Mouse (Mus musculus): ENCODE data around the gene Txlnb. TPM values are rescaled to one million over a fixed set of nuclear protein-coding genes. Genes with fewer than 3 reads are reported as not detected.
"Not testable (repeated sequence)": the region's sequence is repeated elsewhere in the genome, so short reads cannot be mapped to it uniquely, and the experiment has no call there.

The Txlnb gene
- polyA plus RNA-seq, 1 experiment = 0.01 TPM

GRCm38 (mm10) chr10:17775079-17775478 lies 20.9 kb upstream of the Txlnb start:
- Histone ChIP-seq H3K27me3 (ENCODE audit: control insufficient read depth) (no peaks in the 10 kb centered on the region), H3K4me1 (ENCODE audit: control insufficient read depth) (no peaks in the 10 kb centered on the region), H3K9me3 (ENCODE audit: control insufficient read depth, low read length) (no peaks in the 10 kb centered on the region), H3K4me3 (replicated peaks) (no peak overlapping the region), H3K36me3 (ENCODE audit: control insufficient read depth) (no peaks in the 10 kb centered on the region)
- TF ChIP-seq GATA1 (IDR thresholded peaks at IDR 0.05; ENCODE audit: low read length) (no peak), TAL1 (IDR thresholded peaks at IDR 0.05; ENCODE audit: low read length) (no peak)

- not testable (repeated sequence) for H3K27me3 ChIP-seq (ENCODE audit: control insufficient read depth); H3K4me3 ChIP-seq (replicated peaks); H3K4me1 ChIP-seq (ENCODE audit: control insufficient read depth); H3K36me3 ChIP-seq (ENCODE audit: control insufficient read depth); H3K9me3 ChIP-seq (ENCODE audit: control insufficient read depth, low read length)
Measured at GRCm38 (mm10) chr10:17776684-17777083, 19.3 kb upstream of the Txlnb start.

GRCm38 (mm10) chr10:17786771-17787170 lies 9.3 kb upstream of the Txlnb start:
- Histone ChIP-seq H3K4me3 (replicated peaks) (no peak overlapping the region), H3K4me1 (ENCODE audit: control insufficient read depth) (no peaks in the 10 kb centered on the region), H3K36me3 (ENCODE audit: control insufficient read depth) (no peaks in the 10 kb centered on the region), H3K27me3 (ENCODE audit: control insufficient read depth) (no peaks in the 10 kb centered on the region), H3K9me3 (ENCODE audit: control insufficient read depth, low read length) (no peaks in the 10 kb centered on the region)
- TF ChIP-seq GATA1 (IDR thresholded peaks at IDR 0.05; ENCODE audit: low read length) (no peak), TAL1 (IDR thresholded peaks at IDR 0.05; ENCODE audit: low read length) (no peak)

DNA sequence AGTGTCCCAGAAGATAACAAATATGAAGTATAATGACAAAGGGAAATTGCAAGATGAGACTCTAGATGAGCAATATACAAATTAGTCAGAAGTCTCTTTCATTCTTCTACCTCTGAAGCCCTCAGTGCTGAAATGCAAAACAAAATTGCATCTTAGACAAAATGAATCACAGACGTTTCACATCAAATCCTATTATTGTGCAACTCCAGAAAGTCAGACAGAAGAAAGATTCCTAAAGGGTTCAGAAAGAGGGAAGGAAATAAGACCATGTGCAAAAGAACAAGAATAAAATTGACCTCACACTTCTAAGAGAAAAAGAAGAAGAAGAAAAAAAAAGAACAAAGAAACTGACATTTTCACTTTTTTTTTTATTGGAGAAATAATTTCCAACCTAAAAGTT lies 8.1 kb upstream of the Txlnb start:
- no peak for TF ChIP-seq GATA1 (IDR thresholded peaks at IDR 0.05; ENCODE audit: low read length)
- no peak for TF ChIP-seq TAL1 (IDR thresholded peaks at IDR 0.05; ENCODE audit: low read length)
- H3K36me3 ChIP-seq (ENCODE audit: control insufficient read depth) = no peaks in the 10 kb centered on the region
- no peaks in the 10 kb centered on the region for H3K4me1 ChIP-seq (ENCODE audit: control insufficient read depth)
- no peaks in the 10 kb centered on the region for H3K27me3 ChIP-seq (ENCODE audit: control insufficient read depth)
- H3K9me3 ChIP-seq (ENCODE audit: control insufficient read depth, low read length) = no peaks in the 10 kb centered on the region
- H3K4me3 ChIP-seq (replicated peaks) = no peak overlapping the region

- no peaks in the 10 kb centered on the region for H3K27me3 ChIP-seq (ENCODE audit: control insufficient read depth)
- no peaks in the 10 kb centered on the region for H3K36me3 ChIP-seq (ENCODE audit: control insufficient read depth)
- no peak for TF ChIP-seq GATA1 (IDR thresholded peaks at IDR 0.05; ENCODE audit: low read length)
- no peak for TF ChIP-seq TAL1 (IDR thresholded peaks at IDR 0.05; ENCODE audit: low read length)
- no peaks in the 10 kb centered on the region for H3K4me1 ChIP-seq (ENCODE audit: control insufficient read depth)
- H3K9me3 ChIP-seq (ENCODE audit: control insufficient read depth, low read length) = no peaks in the 10 kb centered on the region
- no peak overlapping the region for H3K4me3 ChIP-seq (replicated peaks)
Measured at GRCm38 (mm10) chr10:17788347-17788746, 7.7 kb upstream of the Txlnb start.

- TF ChIP-seq GATA1 (IDR thresholded peaks at IDR 0.05; ENCODE audit: low read length) = no peak
- TF ChIP-seq TAL1 (IDR thresholded peaks at IDR 0.05; ENCODE audit: low read length) = no peak
- Histone ChIP-seq H3K9me3 (ENCODE audit: control insufficient read depth, low read length) (no peaks in the 10 kb centered on the region), H3K27me3 (ENCODE audit: control insufficient read depth) (no peaks in the 10 kb centered on the region), H3K4me1 (ENCODE audit: control insufficient read depth) (no peaks in the 10 kb centered on the region), H3K4me3 (replicated peaks) (no peak overlapping the region), H3K36me3 (ENCODE audit: control insufficient read depth) (no peaks in the 10 kb centered on the region)
Measured at GRCm38 (mm10) chr10:17793926-17794325, 2.1 kb upstream of the Txlnb start.

DNA sequence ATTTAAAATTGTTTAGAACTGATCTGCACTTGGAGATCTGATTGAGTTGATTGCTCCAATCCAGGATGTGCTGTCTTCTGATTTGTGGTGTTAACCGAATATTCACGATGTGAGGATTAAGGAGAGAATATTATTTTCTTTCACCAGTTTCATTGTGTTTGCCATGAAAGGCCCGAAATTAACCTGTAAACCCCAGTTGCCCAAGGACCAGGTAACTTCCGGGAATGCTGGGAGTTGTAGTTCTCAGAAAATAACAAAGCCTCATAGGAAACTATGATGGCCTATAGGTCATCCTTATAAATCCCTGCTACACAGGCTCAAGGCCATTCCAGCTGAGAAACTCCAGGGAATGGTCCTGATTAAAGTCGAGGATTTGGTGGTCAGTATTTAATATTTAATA lies 1.6 kb upstream of the Txlnb start:
- TF ChIP-seq GATA1 (IDR thresholded peaks at IDR 0.05; ENCODE audit: low read length) = no peak
- no peak for TF ChIP-seq TAL1 (IDR thresholded peaks at IDR 0.05; ENCODE audit: low read length)
- H3K36me3 ChIP-seq (ENCODE audit: control insufficient read depth) = no peaks in the 10 kb centered on the region
- no peaks in the 10 kb centered on the region for H3K4me1 ChIP-seq (ENCODE audit: control insufficient read depth)
- H3K27me3 ChIP-seq (ENCODE audit: control insufficient read depth) = no peaks in the 10 kb centered on the region
- no peak overlapping the region for H3K4me3 ChIP-seq (replicated peaks)
- no peaks in the 10 kb centered on the region for H3K9me3 ChIP-seq (ENCODE audit: control insufficient read depth, low read length)

DNA sequence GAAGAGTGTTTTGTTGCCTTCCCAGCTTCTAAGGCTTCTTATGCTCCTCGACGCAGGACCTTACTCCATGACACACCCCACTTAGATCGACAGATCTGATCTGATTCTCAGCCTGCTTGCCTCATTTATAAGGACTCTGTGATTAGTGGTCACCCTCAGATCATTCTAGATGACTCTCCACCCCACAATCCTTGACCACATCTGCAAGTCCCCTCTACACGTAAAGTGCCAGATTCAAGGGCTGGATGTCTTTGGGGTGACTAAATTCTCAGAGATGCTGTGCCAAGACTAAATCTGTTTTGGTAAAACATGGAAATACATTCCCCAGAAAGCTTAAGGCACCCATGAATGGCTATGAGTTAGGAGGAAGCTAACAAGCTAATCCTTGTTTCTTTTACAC lies 799 bp upstream of the Txlnb start:
- TF ChIP-seq TAL1 (IDR thresholded peaks at IDR 0.05; ENCODE audit: low read length) (no peak), GATA1 (IDR thresholded peaks at IDR 0.05; ENCODE audit: low read length) (no peak)

GRCm38 (mm10) chr10:17796846-17797631 lies 1.0 kb downstream of the Txlnb start:
- Histone ChIP-seq H3K36me3 (ENCODE audit: control insufficient read depth) (no peaks in the 10 kb centered on the region), H3K4me1 (ENCODE audit: control insufficient read depth) (no peaks in the 10 kb centered on the region), H3K9me3 (ENCODE audit: control insufficient read depth, low read length) (no peaks in the 10 kb centered on the region), H3K27me3 (ENCODE audit: control insufficient read depth) (no peaks in the 10 kb centered on the region), H3K4me3 (replicated peaks) (no peak overlapping the region)
- TF ChIP-seq GATA1 (IDR thresholded peaks at IDR 0.05; ENCODE audit: low read length) (no peak), TAL1 (IDR thresholded peaks at IDR 0.05; ENCODE audit: low read length) (no peak)

More for the DNA sequence above, 799 bp upstream of the Txlnb start:
- no peaks in the 10 kb centered on the region for H3K4me1 ChIP-seq (ENCODE audit: control insufficient read depth)
- H3K9me3 ChIP-seq (ENCODE audit: control insufficient read depth, low read length) = no peaks in the 10 kb centered on the region
- H3K4me3 ChIP-seq (replicated peaks) = no peak overlapping the region
- no peaks in the 10 kb centered on the region for H3K27me3 ChIP-seq (ENCODE audit: control insufficient read depth)
- H3K36me3 ChIP-seq (ENCODE audit: control insufficient read depth) = no peaks in the 10 kb centered on the region

DNA sequence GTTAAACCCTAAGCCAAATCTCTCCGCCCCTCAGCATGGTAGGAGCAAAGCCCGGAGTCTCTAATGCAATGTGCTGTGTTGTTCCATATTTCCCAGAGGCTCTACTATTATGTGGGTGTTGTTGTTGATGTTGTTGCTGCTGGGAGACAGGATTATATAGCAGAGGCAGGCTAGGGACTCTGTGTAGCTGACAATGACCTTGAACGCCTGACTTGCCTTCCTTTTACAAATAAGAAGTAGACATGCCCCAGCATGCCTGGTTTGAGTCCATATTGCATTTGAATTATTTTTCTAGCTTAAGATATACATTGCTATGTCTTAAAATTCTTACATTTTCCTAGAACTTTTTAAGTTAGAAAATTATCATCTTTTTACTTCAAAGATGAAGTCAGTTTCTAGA lies 1.7 kb downstream of the Txlnb start:
- no peaks in the 10 kb centered on the region for H3K9me3 ChIP-seq (ENCODE audit: control insufficient read depth, low read length)
- H3K4me1 ChIP-seq (ENCODE audit: control insufficient read depth) = no peaks in the 10 kb centered on the region
- H3K36me3 ChIP-seq (ENCODE audit: control insufficient read depth) = no peaks in the 10 kb centered on the region

More for the DNA sequence above, 1.7 kb downstream of the Txlnb start:
- TF ChIP-seq GATA1 (IDR thresholded peaks at IDR 0.05; ENCODE audit: low read length) (no peak), TAL1 (IDR thresholded peaks at IDR 0.05; ENCODE audit: low read length) (0 out of 3 replicates have a peak, but pooled peaks have one; percentile 7)
- Histone ChIP-seq H3K4me3 (replicated peaks) (no peak overlapping the region), H3K27me3 (ENCODE audit: control insufficient read depth) (no peaks in the 10 kb centered on the region)

Measured in erythroblast, embryonic 14.5 days (primary cell).